9 mouse cellular contexts compared by ENCODE assay signal in genomic region chr11:78195101-78195863, GRCm38 (mm10). TPM values are rescaled to one million over a fixed set of nuclear protein-coding genes. Genes with fewer than 3 reads are reported as not detected.
DNase-seq lines count a peak whose midpoint lies in the region; ATAC-seq and TF ChIP-seq lines count a peak whose summit lies in the region.
"Had no signal": no experiment of that assay in that cellular context is flagged by ENCODE, and none has a peak within 500 bp of the region (broad histone marks: within the 10 kb centered on the region; RNA-seq: fewer than 3 reads in every experiment).

No protein-coding gene starts in this region.

- H3K9ac ChIP-seq in heart, embryonic 16.5 days (ENCODE audit: low read length), result peak overlapping the region; percentile 70
- H3K9ac ChIP-seq in MEL (ENCODE audit: control insufficient read depth, low read depth, low read length, poor library complexity, severe bottlenecking), result peak overlapping the region; percentile 62

- peak overlapping the region; percentile 57 for H3K4me3 ChIP-seq in heart, embryonic 16.5 days (ENCODE audit: low read length)
- peak overlapping the region; percentile 88 to 100 for H3K4me3 ChIP-seq in MEL (ENCODE audit: control insufficient read depth in 1 of 2, insufficient read depth in 1 of 2, low read depth in 2 of 2, low read length in 2 of 2)
- H3K4me3 ChIP-seq in hindbrain, embryonic 10.5 days, result peak overlapping the region; percentile 57
- H3K4me3 ChIP-seq in macrophage (ENCODE audit: inconsistent target), result peak overlapping the region; percentile 33

- peaks cover 16% of the 10 kb centered on the region for H3K36me3 ChIP-seq in heart, embryonic 16.5 days (ENCODE audit: control insufficient read depth, insufficient read depth)
- peaks cover 0 to 2% of the 10 kb centered on the region in 2 experiments; a peak in 1 of 4 replicates for H3K36me3 ChIP-seq in MEL (ENCODE audit: control insufficient read depth in 1 of 2, insufficient read depth in 2 of 2, low read length in 2 of 2)
- H3K36me3 ChIP-seq in hindbrain, embryonic 10.5 days, result peaks cover 35% of the 10 kb centered on the region
- no peaks in the 10 kb centered on the region for H3K36me3 ChIP-seq in macrophage (ENCODE audit: inconsistent target)

- peak overlapping the region; percentile 70 for H3K4me2 ChIP-seq in heart, embryonic 16.5 days (ENCODE audit: low read depth, low read length)

- peaks cover 7% of the 10 kb centered on the region; the same call in 1 of the 2 replicates for H3K4me1 ChIP-seq in heart, embryonic 16.5 days (ENCODE audit: control insufficient read depth, insufficient read depth, low read length)
- peaks cover 0 to 9% of the 10 kb centered on the region in 2 experiments; a peak in 3 of 4 replicates for H3K4me1 ChIP-seq in MEL (ENCODE audit: control insufficient read depth in 1 of 2, insufficient read depth in 2 of 2, low read length in 2 of 2)
- H3K4me1 ChIP-seq in hindbrain, embryonic 10.5 days (replicated peaks), result peaks cover 20% of the 10 kb centered on the region

- H3K79me2 ChIP-seq in MEL (ENCODE audit: control insufficient read depth, insufficient read depth, low read length, poor library complexity) (no peaks in the 10 kb centered on the region), macrophage (ENCODE audit: inconsistent target) (no peaks in the 10 kb centered on the region)

- no peak for TF ChIP-seq EP300 in MEL (IDR thresholded peaks at IDR 0.05; ENCODE audit: low read depth in 1 of 2, low read length in 2 of 2)

- TF ChIP-seq POLR2A in MEL (IDR thresholded peaks at IDR 0.05; ENCODE audit: control insufficient read depth in 1 of 2, insufficient read depth in 1 of 2, low read depth in 1 of 2, low read length in 2 of 2, poor library complexity in 1 of 2), result 0 out of 4 replicates have a peak, but pooled peaks of 1 of the 2 experiments have one; percentile 9

- TF ChIP-seq RAD21 in MEL (IDR thresholded peaks at IDR 0.05; ENCODE audit: low read depth, low read length), result no peak

- DNase-seq in heart, adult 18-20 months, result no peak
- peak; percentile 30 for DNase-seq in MEL (ENCODE audit: low read depth, low spot score)
- no peak for DNase-seq in hindbrain, embryonic 10.5 days (ENCODE audit: low spot score)
- DNase-seq in cerebellum, postnatal 4 days (ENCODE audit: low spot score in 2 of 2), result no peak
- no peak for DNase-seq in thymus, postnatal 36 days
- DNase-seq in adrenal gland, postnatal 36 days, result no peak

- H3K27me3 ChIP-seq in heart, embryonic 16.5 days (ENCODE audit: control insufficient read depth, insufficient read depth, low read length), result no peaks in the 10 kb centered on the region
- no peaks in the 10 kb centered on the region for H3K27me3 ChIP-seq in MEL (ENCODE audit: control insufficient read depth in 1 of 2, insufficient read depth in 2 of 2, low read length in 2 of 2)
- H3K27me3 ChIP-seq in hindbrain, embryonic 10.5 days (ENCODE audit: insufficient read depth, poor library complexity, severe bottlenecking), result 0 out of 2 replicates have a peak, but pooled peaks cover 3% of the 10 kb centered on the region

- H3K9me3 ChIP-seq in heart, embryonic 16.5 days (replicated peaks; ENCODE audit: control insufficient read depth, low read length), result no peaks in the 10 kb centered on the region
- no peaks in the 10 kb centered on the region for H3K9me3 ChIP-seq in MEL (replicated peaks; ENCODE audit: insufficient read depth, low read length)
- H3K9me3 ChIP-seq in hindbrain, embryonic 10.5 days, result no peaks in the 10 kb centered on the region

- WGBS in heart, embryonic 16.5 days, result 48% methylated on average over 22 of the region's 23 CpGs
- 63% methylated on average over 23 of the region's 23 CpGs for WGBS in hindbrain, embryonic 10.5 days
- WGBS in macrophage (ENCODE audit: missing documents), result 77% methylated on average over 12 of the region's 23 CpGs

- TF ChIP-seq CTCF in MEL (IDR thresholded peaks at IDR 0.05 in 2 of 3, conservative IDR thresholded peaks at IDR 0.05 in 1 of 3; ENCODE audit: control insufficient read depth in 1 of 3, insufficient read depth in 1 of 3, low read depth in 2 of 3, low read length in 3 of 3, poor library complexity in 1 of 3, severe bottlenecking in 1 of 3), result no peak

- no peak for ATAC-seq in heart, embryonic 16.5 days (replicated peaks; ENCODE audit: extremely low read depth, insufficient read depth, low FRiP score)

- no peak overlapping the region for H3K27ac ChIP-seq in heart, embryonic 16.5 days (ENCODE audit: low read length)
- H3K27ac ChIP-seq in MEL (ENCODE audit: control insufficient read depth, low read depth, low read length) (no peak overlapping the region), macrophage (no peak overlapping the region)
- peak overlapping the region; percentile 77 for H3K27ac ChIP-seq in hindbrain, embryonic 10.5 days

RNA-seq across cellular contexts. Expression of gene Proca1, which starts 2.1 kb away (rescaled TPM):
- 2.4 and 2.6 TPM in 2 replicates for polyA plus RNA-seq in heart, embryonic 16.5 days (2015; fragmentation: Nextera tagmentation; extraction: Ambion mirVana)
- 1 to 10 TPM in 1 of 2 experiments, under 1 TPM in 1; 0.89 to 1.6 TPM for total RNA-seq in heart, adult 18-20 months (2021)
- 0.15 and 0.16 TPM in 2 replicates for total RNA-seq in MEL (2012; rRNA removed)
- polyA plus RNA-seq in MEL (2012; ENCODE audit: insufficient read depth in 1 of 2, insufficient read length in 2 of 2, low read depth in 1 of 2, low replicate concordance in 2 of 2, missing spikeins in 1 of 2) (under 1 TPM in 1 of 2 experiments, not detected in 1; 0.54 TPM), macrophage (2018) (0.16 to 0.43 TPM in 2 of 3 replicates, not detected in the other)
- polyA plus RNA-seq in hindbrain, embryonic 10.5 days (2016; fragmentation: Nextera tagmentation; extraction: Ambion mirVana), result 1.6 and 1.8 TPM in 2 replicates
- under 1 TPM in 1 of 26 experiments, not detected in 25; 0.98 TPM for total RNA-seq in macrophage (2018; cell fraction: chromatin; rRNA removed)
- total RNA-seq in macrophage (2018; cell fraction: cytosol; rRNA removed), result under 1 TPM in 17 of 26 experiments, not detected in 9; 0.14 to 0.30 (median 0.23) TPM
- under 1 TPM in 1 of 26 experiments, not detected in 25; 0.60 TPM for total RNA-seq in macrophage (2018; cell fraction: nucleus; rRNA removed)
- total RNA-seq in adrenal gland, postnatal 36 days (2021), result 10 to 100 TPM; 14.1 to 15.2 TPM
- total RNA-seq: CH12.LX had no signal

RNA-seq across cellular contexts. Expression of gene Rab34, which starts 7.1 kb away (rescaled TPM):
- polyA plus RNA-seq in heart, embryonic 16.5 days (2015; fragmentation: Nextera tagmentation; extraction: Ambion mirVana), result 51.5 and 60.8 TPM in 2 replicates
- 10 to 100 TPM in 1 of 2 experiments, 1 to 10 TPM in 1; 6.4 to 11.4 TPM for total RNA-seq in heart, adult 18-20 months (2021)
- 20.8 TPM in 2 replicates for total RNA-seq in MEL (2012; rRNA removed)
- polyA plus RNA-seq in MEL (2012; ENCODE audit: insufficient read depth in 1 of 2, insufficient read length in 2 of 2, low read depth in 1 of 2, low replicate concordance in 2 of 2, missing spikeins in 1 of 2) (10 to 100 TPM in 1 of 2 experiments, not detected in 1; 42.9 TPM), macrophage (2018) (8.9 to 23.0 TPM (median 16.1 TPM) in 3 replicates)
- 71.8 and 80.5 TPM in 2 replicates for polyA plus RNA-seq in hindbrain, embryonic 10.5 days (2016; fragmentation: Nextera tagmentation; extraction: Ambion mirVana)
- 10 to 100 TPM in 12 of 26 experiments, 1 to 10 TPM in 14; 3.0 to 27.1 (median 7.6) TPM for total RNA-seq in macrophage (2018; cell fraction: chromatin; rRNA removed)
- total RNA-seq in macrophage (2018; cell fraction: cytosol; rRNA removed), result 10 to 100 TPM in 13 of 26 experiments, 1 to 10 TPM in 13; 3.8 to 19.3 (median 10.0) TPM
- total RNA-seq in macrophage (2018; cell fraction: nucleus; rRNA removed), result 10 to 100 TPM in 9 of 26 experiments, 1 to 10 TPM in 15, under 1 TPM in 2; 0.62 to 23.2 (median 6.5) TPM
- 10 to 100 TPM; 85.9 to 89.9 TPM for total RNA-seq in adrenal gland, postnatal 36 days (2021)

RNA-seq across cellular contexts. Expression of gene Rpl23a, which starts 11.9 kb away (rescaled TPM):
- polyA plus RNA-seq in heart, embryonic 16.5 days (2015; fragmentation: Nextera tagmentation; extraction: Ambion mirVana), result 708 and 711 TPM in 2 replicates
- total RNA-seq in heart, adult 18-20 months (2021), result 100 to 1,000 TPM; 866 to 935 TPM
- total RNA-seq in MEL (2012; rRNA removed), result 3,920 and 4,112 TPM in 2 replicates
- polyA plus RNA-seq in MEL (2012; ENCODE audit: insufficient read depth in 1 of 2, insufficient read length in 2 of 2, low read depth in 1 of 2, low replicate concordance in 2 of 2, missing spikeins in 1 of 2) (1,000 to 10,000 TPM in 1 of 2 experiments, not detected in 1; 2,892 TPM), macrophage (2018) (1,342 to 2,240 TPM (median 1,907 TPM) in 3 replicates)
- polyA plus RNA-seq in hindbrain, embryonic 10.5 days (2016; fragmentation: Nextera tagmentation; extraction: Ambion mirVana), result 1,007 and 1,099 TPM in 2 replicates
- 100 to 1,000 TPM in 1 of 26 experiments, 10 to 100 TPM in 24, 1 to 10 TPM in 1; 9.7 to 338 (median 26.6) TPM for total RNA-seq in macrophage (2018; cell fraction: chromatin; rRNA removed)
- total RNA-seq in macrophage (2018; cell fraction: cytosol; rRNA removed), result 1,000 to 10,000 TPM in 18 of 26 experiments, 100 to 1,000 TPM in 8; 835 to 2,671 (median 1,320) TPM
- total RNA-seq in macrophage (2018; cell fraction: nucleus; rRNA removed), result 100 to 1,000 TPM in 25 of 26 experiments, 10 to 100 TPM in 1; 95.2 to 281 (median 157) TPM
- total RNA-seq in adrenal gland, postnatal 36 days (2021), result 1,000 to 10,000 TPM; 1,640 to 1,911 TPM

RNA-seq across cellular contexts. Expression of gene Tlcd1, which starts 18.8 kb away (rescaled TPM):
- 14.2 and 16.1 TPM in 2 replicates for polyA plus RNA-seq in heart, embryonic 16.5 days (2015; fragmentation: Nextera tagmentation; extraction: Ambion mirVana)
- total RNA-seq in heart, adult 18-20 months (2021), result 10 to 100 TPM in 1 of 2 experiments, 1 to 10 TPM in 1; 3.2 to 10.6 TPM
- total RNA-seq in MEL (2012; rRNA removed), result 16.2 and 28.3 TPM in 2 replicates
- polyA plus RNA-seq in MEL (2012; ENCODE audit: insufficient read depth in 1 of 2, insufficient read length in 2 of 2, low read depth in 1 of 2, low replicate concordance in 2 of 2, missing spikeins in 1 of 2) (10 to 100 TPM in 1 of 2 experiments, not detected in 1; 23.3 TPM), macrophage (2018) (0.76 to 1.4 TPM (median 1.1 TPM) in 3 replicates)
- 7.0 and 8.9 TPM in 2 replicates for polyA plus RNA-seq in hindbrain, embryonic 10.5 days (2016; fragmentation: Nextera tagmentation; extraction: Ambion mirVana)
- total RNA-seq in macrophage (2018; cell fraction: chromatin; rRNA removed), result 10 to 100 TPM in 1 of 26 experiments, 1 to 10 TPM in 25; 1.3 to 10.0 (median 5.1) TPM
- total RNA-seq in macrophage (2018; cell fraction: cytosol; rRNA removed), result 1 to 10 TPM in 3 of 26 experiments, under 1 TPM in 23; 0.09 to 1.3 (median 0.41) TPM
- total RNA-seq in macrophage (2018; cell fraction: nucleus; rRNA removed), result 1 to 10 TPM; 1.4 to 9.8 (median 3.1) TPM
- 10 to 100 TPM; 41.5 to 88.1 TPM for total RNA-seq in adrenal gland, postnatal 36 days (2021)

RNA-seq across cellular contexts. Expression of gene Nek8, which starts 18.8 kb away (rescaled TPM):
- 17.7 TPM in 2 replicates for polyA plus RNA-seq in heart, embryonic 16.5 days (2015; fragmentation: Nextera tagmentation; extraction: Ambion mirVana)
- 1 to 10 TPM; 1.7 to 2.6 TPM for total RNA-seq in heart, adult 18-20 months (2021)
- 6.0 and 7.5 TPM in 2 replicates for total RNA-seq in MEL (2012; rRNA removed)
- polyA plus RNA-seq in MEL (2012; ENCODE audit: insufficient read depth in 1 of 2, insufficient read length in 2 of 2, low read depth in 1 of 2, low replicate concordance in 2 of 2, missing spikeins in 1 of 2) (10 to 100 TPM in 1 of 2 experiments, not detected in 1; 10.1 TPM), macrophage (2018) (0.89 to 2.2 TPM (median 1.7 TPM) in 3 replicates)
- 11.3 and 12.1 TPM in 2 replicates for polyA plus RNA-seq in hindbrain, embryonic 10.5 days (2016; fragmentation: Nextera tagmentation; extraction: Ambion mirVana)
- 1 to 10 TPM; 1.5 to 9.9 (median 3.2) TPM for total RNA-seq in macrophage (2018; cell fraction: chromatin; rRNA removed)
- 1 to 10 TPM in 12 of 26 experiments, under 1 TPM in 14; 0.55 to 1.6 (median 0.95) TPM for total RNA-seq in macrophage (2018; cell fraction: cytosol; rRNA removed)
- total RNA-seq in macrophage (2018; cell fraction: nucleus; rRNA removed), result 1 to 10 TPM in 24 of 26 experiments, under 1 TPM in 2; 0.47 to 9.1 (median 2.0) TPM
- 10 to 100 TPM; 10.5 to 11.3 TPM for total RNA-seq in adrenal gland, postnatal 36 days (2021)

Comparison
In these comparisons a context has a peak if more than half of its experiments do, and no peak if none do; other contexts are left out.
1. H3K4me3 ChIP-seq: peak in every context shown above with its lines; median percentile 94 in MEL; 57 in heart, embryonic 16.5 days; 57 in hindbrain, embryonic 10.5 days; 33 in macrophage.